Mouse (Mus musculus) megakaryocyte progenitor cell, adult 5-6 weeks (primary cell): ENCODE measurements at regions not wholly inside any gene's neighbourhood (a gene's known extent, or its start where the extent isn't known, plus 50 kb on each side); places are given as distances from the start of the nearest gene placed in this dataset.

Experiments
- ATAC-seq: replicated peaks from 2 replicates; pipeline ENCODE4 v1.8.0; 2016; ENCODE audit warnings: mild to moderate bottlenecking, moderate TSS enrichment, inconsistent platforms; ENCODE audit not compliant: poor library complexity

- ATAC-seq: no peak
Measured at GRCm38 (mm10) chr2:7840612-7841011, 331.2 kb upstream of the Celf2 start.

GRCm38 (mm10) chr2:7837877-7838276, 328.5 kb upstream of the Celf2 start:
- ATAC-seq: no peak

GRCm38 (mm10) chr2:7831239-7831638, 321.9 kb upstream of the Celf2 start:
- no peak for ATAC-seq

GRCm38 (mm10) chr2:7826272-7826671, 316.9 kb upstream of the Celf2 start:
- no peak for ATAC-seq

GRCm38 (mm10) chr2:7796415-7796814, 287.1 kb upstream of the Celf2 start:
- ATAC-seq: peak; percentile 46; the same call in 1 of the 2 replicates

- no peak for ATAC-seq
Measured at GRCm38 (mm10) chr2:7792456-7793145, 283.2 kb upstream of the Celf2 start.

GRCm38 (mm10) chr2:7778610-7779009, 269.2 kb upstream of the Celf2 start:
- no peak for ATAC-seq

GRCm38 (mm10) chr2:7734097-7734730, 224.9 kb upstream of the Celf2 start:
- no peak for ATAC-seq

- ATAC-seq: no peak
Measured at GRCm38 (mm10) chr2:7730960-7731359, 221.6 kb upstream of the Celf2 start.

GRCm38 (mm10) chr2:7722283-7722935, 213.0 kb upstream of the Celf2 start:
- no peak for ATAC-seq

- no peak for ATAC-seq
Measured at GRCm38 (mm10) chr2:7711046-7711445, 201.7 kb upstream of the Celf2 start.

- ATAC-seq: no peak
Measured at GRCm38 (mm10) chr2:7710476-7710875, 201.1 kb upstream of the Celf2 start.

GRCm38 (mm10) chr2:7683355-7683754, 174.0 kb upstream of the Celf2 start:
- ATAC-seq: no peak

- ATAC-seq: no peak
Measured at GRCm38 (mm10) chr2:7640892-7641291, 131.5 kb upstream of the Celf2 start.

- ATAC-seq: no peak
Measured at GRCm38 (mm10) chr2:7622716-7623285, 113.4 kb upstream of the Celf2 start.

- no peak for ATAC-seq
Measured at GRCm38 (mm10) chr2:7619888-7620664, 110.7 kb upstream of the Celf2 start.

- ATAC-seq: no peak
Measured at GRCm38 (mm10) chr2:7578196-7578595, 68.8 kb upstream of the Celf2 start.
